Mouse (Mus musculus) forebrain, embryonic 12.5 days (tissue): ENCODE data around the gene Atp6v1c2. TPM values are rescaled to one million over a fixed set of nuclear protein-coding genes. Genes with fewer than 3 reads are reported as not detected.
A peak's percentile ranks its signal among the peaks of the same experiment; 100 is the strongest.

ENCODE experiments used
- ATAC-seq: fragments of 200-750 bp; cut with Nextera tagmentation; 2 replicates; pipeline ENCODE4 v1.8.0; 2017; ENCODE audit warnings: moderate TSS enrichment; ENCODE audit not compliant: low FRiP score
- H3K27ac ChIP-seq: fragments of 300-500 bp; sonication (generic); 2 replicates; pipeline ENCODE4 v1.5.1; 2016; ENCODE audit warnings: mild to moderate bottlenecking
- H3K27me3 ChIP-seq: fragments of 300-500 bp; sonication (generic); 2 replicates; pipeline ENCODE4 v1.6.1; 2016; ENCODE audit warnings: mild to moderate bottlenecking
- H3K36me3 ChIP-seq: fragments of 300-500 bp; sonication (generic); replicated peaks from 2 replicates; pipeline ENCODE4 v1.6.1; 2016; ENCODE audit warnings: mild to moderate bottlenecking
- H3K4me1 ChIP-seq: fragments of 300-500 bp; sonication (generic); 2 replicates; pipeline ENCODE4 v1.6.1; 2016
- H3K4me2 ChIP-seq: fragments of 300-500 bp; sonication (generic); 2 replicates; pipeline ENCODE4 v1.6.1; 2016; ENCODE audit warnings: mild to moderate bottlenecking, moderate library complexity
- H3K4me3 ChIP-seq: fragments of 300-500 bp; sonication (generic); replicated peaks from 2 replicates; pipeline ENCODE4 v1.5.1; 2016; ENCODE audit warnings: mild to moderate bottlenecking
- H3K9ac ChIP-seq: fragments of 300-500 bp; sonication (generic); 2 replicates; pipeline ENCODE4 v1.6.1; 2016; ENCODE audit warnings: mild to moderate bottlenecking
- H3K9me3 ChIP-seq: fragments of 300-500 bp; sonication (generic); 2 replicates; pipeline ENCODE4 v1.6.1; 2016
- WGBS: fragments of 180-500 bp; shearing (Covaris S2); methylation state at CpG from one replicate; pipeline ENCODE4 v1.1.7; 2016; 5-methylcytosine and 5-hydroxymethylcytosine counted together
- polyA plus RNA-seq: library from polyadenylated mRNA; unstranded; fragments of >200 nt; fragmentation: Nextera tagmentation; extraction: Ambion mirVana; gene quantifications from 2 replicates; pipeline ENCODE4 v1.2.1, GENCODE M21; 2016

Atp6v1c2 gene
- polyA plus RNA-seq, 1 experiment from 2014 or later = 0.47 TPM

- 69% methylated on average over 1 of the region's 1 CpGs for WGBS
- no peak for ATAC-seq
- peaks cover 71% of the 10 kb centered on the region for H3K36me3 ChIP-seq
These were observed 57.9 kb downstream of the Atp6v1c2 start for GRCm38 (mm10) chr12:17271272-17271671.

DNA sequence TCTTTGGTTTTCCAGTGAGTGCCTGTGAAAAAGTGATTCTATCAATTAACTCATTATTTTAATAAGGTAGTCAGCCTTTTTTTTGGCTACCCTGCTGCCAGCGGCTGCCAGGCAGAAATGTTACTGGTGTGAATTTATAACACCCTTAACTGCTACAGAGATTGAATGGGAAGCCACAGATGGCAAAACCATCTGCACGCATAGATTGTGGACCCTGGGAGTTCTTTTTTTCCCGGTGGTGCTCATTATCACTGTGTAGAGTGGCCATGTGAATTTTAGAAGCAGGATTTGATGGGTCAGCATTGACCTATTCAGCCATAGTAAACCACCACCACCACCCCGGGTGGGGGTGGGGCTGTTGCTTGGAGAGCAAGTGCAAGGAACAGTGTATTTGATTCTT lies 61.8 kb downstream of the Atp6v1c2 start:
- H3K4me1 ChIP-seq = peaks cover 36% of the 10 kb centered on the region
- 8% methylated on average over 4 of the region's 4 CpGs for WGBS
- H3K27me3 ChIP-seq = no peaks in the 10 kb centered on the region
- H3K4me2 ChIP-seq = peak overlapping the region; percentile 80
- H3K36me3 ChIP-seq = peaks cover 34% of the 10 kb centered on the region
- ATAC-seq = no peak
- H3K9me3 ChIP-seq = no peaks in the 10 kb centered on the region
- peak overlapping the region; percentile 86; the same call in 1 of the 2 replicates for H3K27ac ChIP-seq
- H3K4me3 ChIP-seq = peak overlapping the region; percentile 92
- H3K9ac ChIP-seq = peak overlapping the region; percentile 86

More at GRCm38 (mm10) chr12:17271272-17271671, 57.9 kb downstream of the Atp6v1c2 start:
- H3K27me3 ChIP-seq = no peaks in the 10 kb centered on the region
- H3K4me3 ChIP-seq = no peak overlapping the region
- no peak overlapping the region for H3K27ac ChIP-seq
- no peak overlapping the region for H3K4me2 ChIP-seq
- peaks cover 33% of the 10 kb centered on the region for H3K4me1 ChIP-seq
- H3K9me3 ChIP-seq = no peaks in the 10 kb centered on the region
- H3K9ac ChIP-seq = no peak overlapping the region

DNA sequence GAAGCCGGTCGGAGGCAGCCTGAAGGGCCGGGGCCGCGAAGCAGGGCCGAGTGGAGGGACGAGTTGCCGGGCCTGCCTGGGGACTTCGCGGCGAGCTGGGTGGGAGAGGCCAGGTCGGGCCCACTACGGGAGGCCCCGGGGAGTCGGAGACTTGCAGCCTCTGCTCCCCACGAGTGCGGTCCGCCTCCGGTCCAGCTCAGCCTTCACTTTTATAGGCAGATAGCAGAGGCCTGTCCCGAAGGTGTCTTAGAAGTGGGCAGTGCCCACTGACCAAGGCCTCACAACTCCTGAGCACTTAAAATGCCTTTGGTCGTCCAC lies 62.5 kb downstream of the Atp6v1c2 start:
- Histone ChIP-seq H3K27ac (peak overlapping the region; percentile 86), H3K4me3 (peak overlapping the region; percentile 92), H3K9me3 (no peaks in the 10 kb centered on the region), H3K9ac (peak overlapping the region; percentile 86), H3K4me1 (peaks cover 31% of the 10 kb centered on the region), H3K36me3 (peaks cover 27% of the 10 kb centered on the region), H3K27me3 (no peaks in the 10 kb centered on the region), H3K4me2 (peak overlapping the region; percentile 80)
- 0% methylated on average over 21 of the region's 21 CpGs for WGBS
- ATAC-seq = no peak

- 1% methylated on average over 41 of the region's 48 CpGs for WGBS
- Histone ChIP-seq H3K4me1 (peaks cover 29% of the 10 kb centered on the region), H3K9ac (peak within 1 kb of the TSS; percentile 86), H3K4me2 (peak within 1 kb of the TSS; percentile 80), H3K27me3 (no peaks in the 10 kb centered on the region), H3K4me3 (peak within 1 kb of the TSS; percentile 92), H3K27ac (peak within 1 kb of the TSS; percentile 86), H3K9me3 (no peaks in the 10 kb centered on the region), H3K36me3 (peaks cover 22% of the 10 kb centered on the region)
- ATAC-seq = peak; percentile 98
These were observed 63.0 kb downstream of the Atp6v1c2 start, which contains the start of gene Pdia6 for GRCm38 (mm10) chr12:17265971-17266672. Gene Pdia6 (plus strand): TSS chr12:17266545.

DNA sequence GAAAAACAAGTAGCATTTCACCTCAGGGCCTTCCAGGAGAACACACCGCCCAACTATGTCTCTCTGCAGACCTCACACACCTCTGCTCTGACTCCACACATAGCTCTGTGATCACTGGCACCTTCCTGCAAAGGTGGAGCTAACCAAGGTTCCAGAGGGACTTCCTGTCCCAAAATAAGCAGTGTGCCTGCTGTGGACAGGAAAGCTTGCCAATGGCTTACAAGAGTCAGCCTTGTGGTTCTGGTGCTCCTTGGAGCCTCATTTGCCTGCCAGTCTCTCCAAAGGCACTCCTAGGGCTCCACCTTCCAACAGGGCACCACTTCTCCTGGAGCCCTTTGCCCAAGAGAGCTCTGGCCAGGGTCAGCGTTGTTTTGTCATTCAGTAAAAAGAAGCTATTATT lies 64.3 kb downstream of the Atp6v1c2 start:
- peaks cover 10% of the 10 kb centered on the region for H3K36me3 ChIP-seq
- no peak overlapping the region for H3K9ac ChIP-seq
- WGBS = 92% methylated on average over 2 of the region's 2 CpGs
- no peak overlapping the region for H3K27ac ChIP-seq
- no peaks in the 10 kb centered on the region for H3K27me3 ChIP-seq
- H3K4me2 ChIP-seq = no peak overlapping the region
- H3K9me3 ChIP-seq = no peaks in the 10 kb centered on the region
- no peak for ATAC-seq
- no peak overlapping the region for H3K4me3 ChIP-seq
- peaks cover 27% of the 10 kb centered on the region for H3K4me1 ChIP-seq

GRCm38 (mm10) chr12:17263881-17264280 lies 65.3 kb downstream of the Atp6v1c2 start:
- ATAC-seq = no peak
- Histone ChIP-seq H3K4me2 (no peak overlapping the region), H3K27ac (no peak overlapping the region), H3K4me3 (no peak overlapping the region), H3K9me3 (no peaks in the 10 kb centered on the region), H3K9ac (no peak overlapping the region), H3K27me3 (no peaks in the 10 kb centered on the region), H3K4me1 (peaks cover 21% of the 10 kb centered on the region), H3K36me3 (peaks cover 4% of the 10 kb centered on the region)
- WGBS = 81% methylated on average over 3 of the region's 3 CpGs

DNA sequence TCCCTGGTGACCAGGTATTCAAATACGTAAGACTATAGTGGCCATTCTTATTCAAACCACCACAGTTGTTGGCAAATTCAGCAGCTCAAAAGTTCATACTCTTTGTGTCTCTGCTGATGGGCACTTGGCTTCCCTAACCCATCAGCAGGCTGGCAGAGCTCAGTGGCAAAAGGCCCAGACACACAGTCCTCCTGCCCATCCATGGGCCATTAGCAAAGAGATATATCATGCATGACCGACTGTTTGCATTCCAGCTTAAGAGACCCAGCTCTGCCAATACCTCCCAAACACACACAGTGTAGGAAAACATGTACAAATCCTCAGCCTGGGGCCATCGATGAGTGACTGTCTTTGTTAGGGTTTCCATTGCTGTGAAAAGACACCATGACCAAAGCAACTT lies 68.2 kb downstream of the Atp6v1c2 start:
- H3K36me3 ChIP-seq = no peaks in the 10 kb centered on the region
- H3K27me3 ChIP-seq = peaks cover 4% of the 10 kb centered on the region; the same call in 1 of the 2 replicates
- H3K4me3 ChIP-seq = no peak overlapping the region
- 89% methylated on average over 3 of the region's 3 CpGs for WGBS
- peaks cover 4% of the 10 kb centered on the region; the same call in 1 of the 2 replicates for H3K4me1 ChIP-seq
- H3K4me2 ChIP-seq = no peak overlapping the region
- no peak overlapping the region for H3K27ac ChIP-seq
- ATAC-seq = no peak
- H3K9ac ChIP-seq = no peak overlapping the region
- H3K9me3 ChIP-seq = no peaks in the 10 kb centered on the region

DNA sequence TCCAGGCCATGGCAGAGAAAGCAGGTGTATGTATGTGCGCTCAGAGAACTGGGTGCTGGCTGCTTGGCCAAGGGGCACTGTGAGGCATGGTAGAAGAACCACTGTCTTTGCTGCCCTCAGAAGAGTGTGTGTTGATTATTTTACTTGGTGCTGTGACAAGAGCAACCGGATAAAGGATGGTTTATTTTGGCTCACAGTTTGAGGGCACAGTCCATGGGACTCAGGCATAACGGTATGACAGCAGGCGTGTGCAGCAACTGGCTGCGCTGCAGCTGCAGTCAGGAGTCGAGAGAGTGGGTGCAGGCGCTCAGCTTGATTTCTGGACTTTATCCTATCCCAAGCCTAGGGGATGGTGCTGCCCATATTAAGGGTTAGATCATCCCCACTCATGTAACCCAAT lies 70.7 kb downstream of the Atp6v1c2 start:
- ATAC-seq = no peak
- H3K27ac ChIP-seq = no peak overlapping the region
- H3K4me2 ChIP-seq = no peak overlapping the region
- H3K4me3 ChIP-seq = no peak overlapping the region
- H3K36me3 ChIP-seq = no peaks in the 10 kb centered on the region
- H3K9ac ChIP-seq = no peak overlapping the region
- 89% methylated on average over 7 of the region's 7 CpGs for WGBS
- peaks cover 9% of the 10 kb centered on the region; the same call in 1 of the 2 replicates for H3K27me3 ChIP-seq
- peaks cover 5% of the 10 kb centered on the region for H3K4me1 ChIP-seq
- no peaks in the 10 kb centered on the region for H3K9me3 ChIP-seq

GRCm38 (mm10) chr12:17256905-17257304 lies 72.3 kb downstream of the Atp6v1c2 start:
- H3K27me3 ChIP-seq = peaks cover 9% of the 10 kb centered on the region; the same call in 1 of the 2 replicates
- no peak overlapping the region for H3K4me3 ChIP-seq
- H3K27ac ChIP-seq = no peak overlapping the region
- peak; percentile 65; the same call in 1 of the 2 replicates for ATAC-seq
- 3% methylated on average over 10 of the region's 10 CpGs for WGBS
- no peak overlapping the region for H3K4me2 ChIP-seq
- H3K9ac ChIP-seq = no peak overlapping the region
- no peaks in the 10 kb centered on the region for H3K36me3 ChIP-seq
- H3K4me1 ChIP-seq = peaks cover 8% of the 10 kb centered on the region
- no peaks in the 10 kb centered on the region for H3K9me3 ChIP-seq

GRCm38 (mm10) chr12:17255602-17256001 lies 73.6 kb downstream of the Atp6v1c2 start:
- no peak overlapping the region for H3K9ac ChIP-seq
- H3K4me3 ChIP-seq = no peak overlapping the region
- ATAC-seq = no peak
- H3K27ac ChIP-seq = no peak overlapping the region
- peaks cover 9% of the 10 kb centered on the region; the same call in 1 of the 2 replicates for H3K27me3 ChIP-seq
- 82% methylated on average over 6 of the region's 6 CpGs for WGBS
- H3K4me2 ChIP-seq = no peak overlapping the region
- H3K4me1 ChIP-seq = peaks cover 8% of the 10 kb centered on the region
- H3K36me3 ChIP-seq = no peaks in the 10 kb centered on the region
- H3K9me3 ChIP-seq = no peaks in the 10 kb centered on the region

DNA sequence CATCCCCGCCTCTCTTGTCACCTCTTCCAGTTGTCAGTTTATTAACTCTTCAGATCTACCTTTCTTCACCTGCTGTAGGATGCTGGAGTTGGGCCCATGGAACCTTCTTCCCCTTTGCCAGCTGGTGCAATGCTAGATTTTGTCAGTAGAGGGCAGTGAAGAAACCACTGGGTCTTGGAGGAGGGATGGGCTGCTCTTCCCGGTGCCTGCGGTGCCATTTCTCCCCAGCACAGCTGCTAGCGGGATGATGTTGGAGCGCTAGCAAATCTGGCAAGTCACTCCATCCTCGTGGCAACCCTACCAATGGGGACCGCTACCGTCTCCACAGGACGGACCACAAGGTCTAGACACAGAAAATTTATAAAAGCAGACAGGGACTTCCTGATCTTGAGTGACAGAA lies 76.1 kb downstream of the Atp6v1c2 start:
- H3K27ac ChIP-seq = no peak overlapping the region
- peaks cover 9% of the 10 kb centered on the region; the same call in 1 of the 2 replicates for H3K27me3 ChIP-seq
- WGBS = 9% methylated on average over 9 of the region's 9 CpGs
- H3K4me1 ChIP-seq = peaks cover 8% of the 10 kb centered on the region
- H3K4me2 ChIP-seq = peak overlapping the region; percentile 39
- H3K9me3 ChIP-seq = no peaks in the 10 kb centered on the region
- H3K9ac ChIP-seq = no peak overlapping the region
- no peaks in the 10 kb centered on the region for H3K36me3 ChIP-seq
- ATAC-seq = peak; percentile 69
- no peak overlapping the region for H3K4me3 ChIP-seq

GRCm38 (mm10) chr12:17250962-17251361 lies 78.2 kb downstream of the Atp6v1c2 start:
- H3K9me3 ChIP-seq = no peaks in the 10 kb centered on the region
- no peak overlapping the region for H3K4me3 ChIP-seq
- H3K27ac ChIP-seq = no peak overlapping the region
- peaks cover 8% of the 10 kb centered on the region for H3K4me1 ChIP-seq
- H3K27me3 ChIP-seq = peaks cover 5% of the 10 kb centered on the region; the same call in 1 of the 2 replicates
- no peak overlapping the region for H3K4me2 ChIP-seq
- no peaks in the 10 kb centered on the region for H3K36me3 ChIP-seq
- WGBS = 84% methylated on average over 8 of the region's 8 CpGs
- no peak for ATAC-seq
- no peak overlapping the region for H3K9ac ChIP-seq

GRCm38 (mm10) chr12:17242041-17242440 lies 87.1 kb downstream of the Atp6v1c2 start:
- H3K4me1 ChIP-seq = peaks cover 11% of the 10 kb centered on the region; the same call in 1 of the 2 replicates
- H3K27ac ChIP-seq = no peak overlapping the region
- H3K36me3 ChIP-seq = no peaks in the 10 kb centered on the region
- H3K9me3 ChIP-seq = no peaks in the 10 kb centered on the region
- H3K4me3 ChIP-seq = no peak overlapping the region
- ATAC-seq = no peak
- H3K4me2 ChIP-seq = no peak overlapping the region
- H3K27me3 ChIP-seq = no peaks in the 10 kb centered on the region
- H3K9ac ChIP-seq = no peak overlapping the region
